Mouse (Mus musculus): ENCODE data around the gene Zfp277. TPM values are rescaled to one million over a fixed set of nuclear protein-coding genes. Genes with fewer than 3 reads are reported as not detected.
A peak's percentile ranks its signal among the peaks of the same experiment; 100 is the strongest.

The Zfp277 gene
- total RNA-seq, 4 experiments from 2014 or later = 7.0 to 8.7 (median 8.0) TPM

DNA sequence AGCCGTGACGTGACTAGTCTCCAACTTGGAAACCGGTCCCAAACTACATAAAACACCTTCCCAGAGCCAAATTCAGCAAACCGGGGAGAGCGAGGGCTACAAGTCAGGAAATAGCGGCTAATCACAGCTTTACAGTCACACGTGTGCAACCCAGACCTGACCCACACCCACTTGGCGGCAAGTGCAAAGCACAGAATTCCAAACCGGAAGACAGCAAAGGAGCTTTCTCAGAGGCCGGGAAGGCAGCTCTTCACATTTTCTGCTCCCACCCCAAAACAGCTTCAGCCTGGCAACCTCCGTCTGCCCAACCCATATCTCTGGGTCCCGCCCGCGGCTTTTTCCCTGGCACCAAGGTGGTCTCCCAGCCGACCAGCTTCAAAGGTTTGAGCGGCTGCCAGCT, 496 bp downstream of the Zfp277 start:
- peak in 1 of 2 experiments; percentile 12 for DNase-seq (ENCODE audit: low spot score in 2 of 2)

GRCm38 (mm10) chr12:40438049-40438448, 7.7 kb downstream of the Zfp277 start:
- no peak for DNase-seq (ENCODE audit: low spot score in 2 of 2)

DNA sequence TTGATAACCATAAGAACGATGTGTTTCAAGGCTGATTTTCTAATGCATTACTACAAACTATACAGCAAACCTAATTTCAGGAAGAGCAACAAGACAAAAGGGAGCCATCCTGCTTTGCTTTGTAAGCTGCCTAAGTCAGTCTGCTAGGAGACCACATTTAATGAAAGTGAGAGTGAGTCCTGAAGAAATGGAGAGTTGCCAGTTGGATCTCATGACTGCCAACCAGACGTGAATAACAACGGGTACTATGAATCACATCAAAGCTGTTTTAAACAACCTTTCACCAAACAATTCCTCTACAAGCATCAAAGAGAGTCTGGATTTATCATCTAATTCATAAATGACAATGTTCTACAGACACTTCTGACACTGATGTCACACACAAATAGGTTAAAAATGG, 11.6 kb downstream of the Zfp277 start:
- no peak for DNase-seq (ENCODE audit: low spot score in 2 of 2)

- no peak for DNase-seq (ENCODE audit: low spot score in 2 of 2)
Measured at GRCm38 (mm10) chr12:40431075-40431474, 14.6 kb downstream of the Zfp277 start.

GRCm38 (mm10) chr12:40429976-40430375, 15.7 kb downstream of the Zfp277 start:
- no peak for DNase-seq (ENCODE audit: low spot score in 2 of 2)

DNA sequence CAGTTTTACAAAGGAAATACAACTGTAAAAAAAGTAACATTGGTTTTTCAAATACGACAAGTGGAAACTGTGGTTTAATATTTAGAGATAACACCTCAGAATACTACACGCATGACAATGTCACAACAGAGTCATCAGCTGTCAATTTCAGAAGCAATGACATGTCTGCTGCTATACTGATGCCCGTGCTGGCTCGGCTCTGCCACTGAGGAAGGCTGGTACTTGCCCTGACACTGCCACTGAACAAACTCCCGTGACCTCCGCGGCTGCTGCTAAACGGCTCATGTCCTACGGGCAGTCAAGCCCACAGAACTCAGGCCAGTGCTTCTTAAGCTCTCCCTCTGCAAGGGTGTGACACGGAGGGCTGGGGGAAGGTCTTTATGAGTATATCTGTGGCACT, 18.1 kb downstream of the Zfp277 start:
- DNase-seq (ENCODE audit: low spot score in 2 of 2) = no peak

DNA sequence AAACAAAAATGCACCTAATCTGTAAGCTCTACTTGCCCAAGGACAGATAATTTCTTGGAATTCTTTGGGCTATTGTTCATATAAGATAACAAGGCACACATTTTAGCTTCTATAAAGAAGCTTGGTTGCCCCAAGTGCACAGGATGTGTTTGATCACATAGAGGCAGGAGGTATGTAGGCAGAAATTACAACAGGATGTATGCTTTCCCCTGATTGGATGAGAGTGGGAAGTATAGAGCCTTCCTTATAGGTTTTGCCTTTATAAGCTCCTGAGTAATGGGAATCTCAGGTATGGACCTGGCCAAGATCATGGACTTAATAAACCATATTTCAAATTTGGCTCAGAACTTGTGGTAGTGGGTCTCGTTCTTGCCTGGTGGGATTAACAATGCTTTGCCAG, 20.7 kb downstream of the Zfp277 start:
- DNase-seq (ENCODE audit: low spot score in 2 of 2) = no peak

GRCm38 (mm10) chr12:40417257-40417656, 28.4 kb downstream of the Zfp277 start:
- no peak for DNase-seq (ENCODE audit: low spot score in 2 of 2)

GRCm38 (mm10) chr12:40415312-40415925, 30.3 kb downstream of the Zfp277 start:
- DNase-seq (ENCODE audit: low spot score in 2 of 2) = no peak

- no peak for DNase-seq (ENCODE audit: low spot score in 2 of 2)
Measured at GRCm38 (mm10) chr12:40414682-40415311, 30.9 kb downstream of the Zfp277 start.

- DNase-seq (ENCODE audit: low spot score in 2 of 2) = no peak
Measured at GRCm38 (mm10) chr12:40399812-40400211, 45.9 kb downstream of the Zfp277 start.

- DNase-seq (ENCODE audit: low spot score in 2 of 2) = no peak
Measured at GRCm38 (mm10) chr12:40399386-40399785, 46.3 kb downstream of the Zfp277 start.

GRCm38 (mm10) chr12:40398916-40399315, 46.8 kb downstream of the Zfp277 start:
- DNase-seq (ENCODE audit: low spot score in 2 of 2) = no peak

DNA sequence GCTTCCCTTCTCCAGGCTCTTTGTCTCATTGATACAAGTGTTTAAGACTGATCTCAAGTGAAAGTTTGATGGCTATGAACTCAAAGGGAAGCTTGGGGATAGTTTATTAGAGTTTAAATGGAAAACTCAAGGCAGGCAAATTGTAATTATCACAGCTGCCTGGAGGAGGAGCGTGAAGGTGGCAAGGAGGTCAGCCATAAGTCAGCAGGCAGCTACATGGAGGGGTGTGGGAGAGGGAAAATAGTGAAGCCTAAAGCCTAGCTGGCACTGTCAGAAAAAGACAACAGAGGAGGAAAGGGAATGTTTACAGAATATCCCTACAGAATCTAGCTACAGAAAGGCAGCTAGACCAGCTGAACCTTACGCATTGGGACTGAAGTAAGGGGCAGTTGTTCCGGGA, 52.8 kb downstream of the Zfp277 start:
- DNase-seq (ENCODE audit: low spot score in 2 of 2) = no peak

DNA sequence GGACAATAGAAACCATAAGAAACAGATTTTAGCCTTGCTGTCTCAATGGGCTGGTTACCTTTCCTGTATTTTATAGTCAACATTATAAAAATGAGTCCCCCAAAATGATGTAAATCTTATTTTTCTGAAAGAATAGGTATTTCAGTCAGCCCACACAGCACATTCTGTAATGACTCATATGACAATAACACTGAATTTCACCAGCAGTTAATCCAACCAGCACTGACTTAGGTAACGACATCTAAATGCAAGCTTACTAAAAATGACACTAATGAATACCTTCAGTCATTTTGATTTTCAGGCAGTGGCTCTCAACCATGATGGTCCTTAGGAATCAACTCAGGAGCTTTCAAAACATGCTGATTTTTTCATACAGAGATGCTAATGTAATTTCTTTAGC, 54.4 kb downstream of the Zfp277 start:
- DNase-seq (ENCODE audit: low spot score in 2 of 2) = no peak

GRCm38 (mm10) chr12:40387786-40388185, 57.9 kb downstream of the Zfp277 start:
- no peak for DNase-seq (ENCODE audit: low spot score in 2 of 2)

DNA sequence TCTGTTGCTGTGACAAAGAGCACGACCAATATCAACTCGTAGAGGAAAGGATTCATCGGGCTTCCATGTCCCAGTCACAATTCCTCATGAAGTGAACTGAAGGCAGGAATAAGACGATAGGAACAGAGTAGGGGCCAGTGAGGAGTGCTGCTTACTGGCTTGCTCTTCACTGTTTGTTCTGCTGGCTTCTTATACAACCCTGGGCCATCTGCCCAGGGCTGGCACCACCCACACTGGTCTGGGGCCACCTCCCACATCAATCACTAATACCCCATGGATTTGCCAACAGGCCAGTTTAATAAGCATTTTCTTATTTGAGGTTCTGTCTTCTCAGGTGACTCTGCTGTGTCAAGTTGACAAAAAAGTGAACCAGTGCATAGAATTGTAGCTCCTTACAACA, 60.4 kb downstream of the Zfp277 start:
- no peak for DNase-seq (ENCODE audit: low spot score in 2 of 2)

DNA sequence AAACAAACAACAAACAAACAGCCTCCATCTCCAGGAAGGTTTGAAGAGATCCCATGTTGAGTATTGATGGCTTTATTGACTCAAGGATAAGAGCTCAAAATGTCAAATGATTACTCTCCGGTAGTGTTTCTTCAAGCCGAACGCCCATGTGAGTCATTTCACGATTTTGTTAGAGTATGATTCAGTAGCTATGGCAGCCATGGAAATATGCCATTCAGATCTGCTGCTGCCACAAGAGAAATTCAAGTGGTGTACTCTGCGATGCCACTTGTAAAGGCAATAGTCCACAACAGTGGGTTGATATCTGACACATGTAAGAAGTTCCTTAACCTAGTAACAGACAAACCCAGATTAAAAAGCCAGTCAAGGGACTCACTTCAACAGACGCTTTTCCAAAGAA, 62.0 kb downstream of the Zfp277 start:
- DNase-seq (ENCODE audit: low spot score in 2 of 2) = no peak

GRCm38 (mm10) chr12:40382539-40382938, 63.2 kb downstream of the Zfp277 start:
- DNase-seq (ENCODE audit: low spot score in 2 of 2) = no peak

DNA sequence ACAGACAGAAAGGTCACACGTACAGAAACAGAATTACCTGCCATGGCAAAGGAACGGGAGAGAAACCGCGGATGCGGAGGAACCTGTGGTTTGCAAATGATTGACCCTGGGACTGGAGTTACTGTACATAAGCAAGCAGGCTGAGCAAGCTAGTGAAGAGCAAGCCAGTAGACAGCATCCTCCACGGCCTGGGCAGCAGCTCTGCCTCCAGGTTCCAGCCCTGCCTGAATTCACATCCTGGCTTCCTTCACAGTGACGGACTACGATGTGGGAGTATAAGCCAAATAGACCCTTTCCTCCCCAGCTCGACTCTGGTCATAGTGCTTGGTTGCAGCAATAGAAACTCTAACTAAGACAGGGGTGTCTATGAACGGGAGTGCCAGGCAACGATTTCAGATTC, 63.9 kb downstream of the Zfp277 start:
- DNase-seq (ENCODE audit: low spot score in 2 of 2) = no peak

DNA sequence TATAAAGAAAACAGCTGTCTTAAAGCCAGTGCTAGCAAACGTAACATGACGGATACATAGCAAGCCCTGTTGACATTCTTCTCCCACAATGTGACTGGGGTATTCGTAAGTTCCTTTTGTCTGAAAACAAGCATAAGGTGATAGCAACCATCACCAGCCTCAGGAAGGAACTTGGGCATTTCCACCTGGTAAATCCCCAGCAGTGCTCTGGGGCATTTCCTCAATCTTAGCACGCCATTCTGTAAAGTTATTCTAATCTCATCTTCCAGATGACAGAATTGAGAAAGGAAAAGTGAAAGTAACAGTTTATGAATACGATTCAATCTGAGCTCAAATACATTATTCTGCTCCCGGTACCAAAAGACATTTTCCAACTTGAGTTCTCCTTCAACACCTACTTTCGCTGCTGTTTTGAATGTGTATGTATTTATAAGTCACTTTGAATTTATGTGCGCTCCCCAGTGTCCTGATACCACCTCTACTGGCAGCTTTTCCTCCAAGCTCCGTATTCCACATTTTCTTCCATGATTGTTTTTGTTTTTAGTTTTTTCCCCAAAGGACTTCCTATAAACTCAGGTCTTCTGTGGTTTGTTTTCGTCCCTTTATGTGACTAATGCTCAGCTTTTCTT, 64.4 kb downstream of the Zfp277 start:
- DNase-seq (ENCODE audit: low spot score in 2 of 2) = no peak

- no peak for DNase-seq (ENCODE audit: low spot score in 2 of 2)
Measured at GRCm38 (mm10) chr12:40379538-40379923, 66.2 kb downstream of the Zfp277 start.

Measured in gastrocnemius, adult 8-10 months (tissue).